Mouse (Mus musculus): ENCODE measurements around the gene Cpt1a. TPM values are rescaled to one million over a fixed set of nuclear protein-coding genes. Genes with fewer than 3 reads are reported as not detected.
A peak's percentile ranks its signal among the peaks of the same experiment; 100 is the strongest.

The Cpt1a gene
- 13.8 and 16.1 TPM in 2 replicates for polyA plus RNA-seq (2015; fragmentation: Nextera tagmentation; extraction: Ambion mirVana)

DNA sequence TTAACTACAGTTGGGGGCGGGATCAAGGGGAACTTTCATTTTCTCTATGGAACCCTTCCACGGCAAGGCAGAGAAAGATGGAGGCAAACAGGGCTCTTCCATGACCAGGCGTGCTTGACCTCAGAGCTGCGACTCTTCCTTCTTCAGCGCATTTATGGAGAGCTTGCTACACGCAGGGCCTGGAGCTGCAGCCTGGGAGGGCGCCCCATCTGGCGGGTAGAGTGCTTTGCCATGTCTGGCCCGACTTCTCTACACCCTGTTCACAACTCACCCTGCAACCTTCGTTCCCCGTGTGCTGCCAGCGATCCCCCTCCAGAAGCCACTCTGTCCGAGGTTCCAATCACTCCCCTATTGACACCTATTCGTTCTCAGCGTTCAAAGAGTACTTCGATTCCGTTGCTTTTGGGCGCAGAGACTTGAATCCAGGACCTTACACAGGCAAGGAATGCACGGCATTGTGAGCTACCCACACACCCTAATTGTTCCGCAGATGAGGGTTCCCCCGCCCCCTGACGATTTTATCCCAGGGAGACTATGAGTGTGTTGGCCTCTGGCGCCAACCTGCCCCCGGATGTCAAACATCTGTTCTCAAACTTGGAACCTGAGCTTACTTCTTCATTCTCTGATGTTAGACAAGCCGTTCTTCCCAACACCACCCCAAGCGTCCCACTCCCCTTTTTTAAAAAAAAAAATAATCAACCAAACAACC, at the start of gene Cpt1a:
Cpt1a (plus strand) TSS at position 74 of the 709 bp plus-strand sequence.
- no peak for ATAC-seq
- Histone ChIP-seq H3K4me3 (replicated peaks; ENCODE audit: low read length) (peak within 1 kb of the TSS; percentile 70), H3K9ac (replicated peaks; ENCODE audit: low read depth, low read length) (peak within 1 kb of the TSS; percentile 64), H3K9me3 (ENCODE audit: control insufficient read depth, low read length) (no peaks in the 10 kb centered on the region), H3K27ac (ENCODE audit: low read length) (0 out of 2 replicates have a peak within 1 kb of the TSS, but pooled peaks have one; percentile 8), H3K36me3 (ENCODE audit: control insufficient read depth, insufficient read depth) (no peaks in the 10 kb centered on the region), H3K27me3 (replicated peaks; ENCODE audit: control insufficient read depth, insufficient read depth, low read length) (peaks cover 17% of the 10 kb centered on the region), H3K4me2 (ENCODE audit: low read length) (peak within 1 kb of the TSS; percentile 91), H3K4me1 (replicated peaks; ENCODE audit: control insufficient read depth, insufficient read depth, low read length) (peaks cover 39% of the 10 kb centered on the region)
- WGBS, result 7% methylated on average over 26 of the region's 26 CpGs

- Histone ChIP-seq H3K9me3 (ENCODE audit: control insufficient read depth, low read length) (no peaks in the 10 kb centered on the region), H3K27ac (ENCODE audit: low read length) (no peak overlapping the region), H3K36me3 (ENCODE audit: control insufficient read depth, insufficient read depth) (peaks cover 31% of the 10 kb centered on the region), H3K4me3 (replicated peaks; ENCODE audit: low read length) (no peak overlapping the region), H3K4me2 (ENCODE audit: low read length) (no peak overlapping the region), H3K27me3 (replicated peaks; ENCODE audit: control insufficient read depth, insufficient read depth, low read length) (no peaks in the 10 kb centered on the region), H3K4me1 (replicated peaks; ENCODE audit: control insufficient read depth, insufficient read depth, low read length) (no peaks in the 10 kb centered on the region), H3K9ac (replicated peaks; ENCODE audit: low read depth, low read length) (no peak overlapping the region)
- ATAC-seq, result no peak
- WGBS, result 92% methylated on average over 9 of the region's 9 CpGs
Measured at GRCm38 (mm10) chr19:3273331-3273730, 48.8 kb upstream of the Cpt1a start.

- Histone ChIP-seq H3K9me3 (ENCODE audit: control insufficient read depth, low read length) (no peaks in the 10 kb centered on the region), H3K27ac (ENCODE audit: low read length) (no peak overlapping the region), H3K4me2 (ENCODE audit: low read length) (no peak overlapping the region), H3K9ac (replicated peaks; ENCODE audit: low read depth, low read length) (no peak overlapping the region), H3K27me3 (replicated peaks; ENCODE audit: control insufficient read depth, insufficient read depth, low read length) (no peaks in the 10 kb centered on the region), H3K4me1 (replicated peaks; ENCODE audit: control insufficient read depth, insufficient read depth, low read length) (peaks cover under 1% of the 10 kb centered on the region; the same call in 1 of the 2 replicates), H3K4me3 (replicated peaks; ENCODE audit: low read length) (no peak overlapping the region), H3K36me3 (ENCODE audit: control insufficient read depth, insufficient read depth) (peaks cover 21% of the 10 kb centered on the region)
- WGBS, result 89% methylated on average over 3 of the region's 3 CpGs
- ATAC-seq, result no peak
Measured at GRCm38 (mm10) chr19:3275744-3276365, 46.3 kb upstream of the Cpt1a start.

GRCm38 (mm10) chr19:3281886-3282285, 40.2 kb upstream of the Cpt1a start:
- H3K4me1 ChIP-seq (replicated peaks; ENCODE audit: control insufficient read depth, insufficient read depth, low read length), result peaks cover 23% of the 10 kb centered on the region
- H3K27ac ChIP-seq (ENCODE audit: low read length), result no peak overlapping the region
- WGBS, result 79% methylated on average over 4 of the region's 4 CpGs
- no peak for ATAC-seq
- peak overlapping the region; percentile 83 for H3K4me2 ChIP-seq (ENCODE audit: low read length)
- no peaks in the 10 kb centered on the region for H3K9me3 ChIP-seq (ENCODE audit: control insufficient read depth, low read length)
- H3K9ac ChIP-seq (replicated peaks; ENCODE audit: low read depth, low read length), result peak overlapping the region; percentile 80
- H3K4me3 ChIP-seq (replicated peaks; ENCODE audit: low read length), result peak overlapping the region; percentile 84
- no peaks in the 10 kb centered on the region for H3K27me3 ChIP-seq (replicated peaks; ENCODE audit: control insufficient read depth, insufficient read depth, low read length)
- peaks cover 4% of the 10 kb centered on the region for H3K36me3 ChIP-seq (ENCODE audit: control insufficient read depth, insufficient read depth)

- Histone ChIP-seq H3K27me3 (replicated peaks; ENCODE audit: control insufficient read depth, insufficient read depth, low read length) (no peaks in the 10 kb centered on the region), H3K9me3 (ENCODE audit: control insufficient read depth, low read length) (no peaks in the 10 kb centered on the region), H3K36me3 (ENCODE audit: control insufficient read depth, insufficient read depth) (peaks cover 4% of the 10 kb centered on the region), H3K4me3 (replicated peaks; ENCODE audit: low read length) (peak within 1 kb of the TSS; percentile 84), H3K9ac (replicated peaks; ENCODE audit: low read depth, low read length) (peak within 1 kb of the TSS; percentile 80), H3K4me1 (replicated peaks; ENCODE audit: control insufficient read depth, insufficient read depth, low read length) (peaks cover 23% of the 10 kb centered on the region), H3K27ac (ENCODE audit: low read length) (peak within 1 kb of the TSS; percentile 61), H3K4me2 (ENCODE audit: low read length) (peak within 1 kb of the TSS; percentile 83)
- WGBS, result under 1% methylated on average over 49 of the region's 49 CpGs
- peak; percentile 95 for ATAC-seq
Measured at GRCm38 (mm10) chr19:3282572-3283467, 39.3 kb upstream of the Cpt1a start, which contains the start of the genes Mrpl21 and Ighmbp2. Gene Mrpl21 (plus strand): TSS chr19:3282901. Gene Ighmbp2 (minus strand): TSS chr19:3283017.

DNA sequence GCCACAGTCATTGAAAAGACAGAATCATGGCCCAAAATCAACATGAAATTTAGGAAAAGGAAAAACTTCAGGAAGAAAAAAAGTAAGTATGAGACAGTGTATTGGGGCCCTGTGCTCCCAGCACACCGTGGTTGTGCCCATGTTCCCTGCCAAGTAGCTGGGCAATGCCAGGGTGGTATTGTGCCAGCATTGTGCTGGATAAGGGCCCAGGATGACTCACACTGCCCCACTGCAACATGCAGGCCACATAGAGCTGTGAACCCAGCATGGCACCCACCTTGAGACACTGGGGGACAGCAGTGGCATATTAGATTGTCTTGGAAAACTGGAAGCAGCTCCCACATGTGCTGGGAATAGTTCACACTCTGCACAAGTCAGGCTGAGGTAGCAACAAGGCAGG, 33.1 kb upstream of the Cpt1a start:
- WGBS, result 61% methylated on average over 1 of the region's 1 CpGs
- Histone ChIP-seq H3K36me3 (ENCODE audit: control insufficient read depth, insufficient read depth) (peaks cover 6% of the 10 kb centered on the region; the same call in 1 of the 2 replicates), H3K27ac (ENCODE audit: low read length) (no peak overlapping the region), H3K4me2 (ENCODE audit: low read length) (no peak overlapping the region), H3K4me3 (replicated peaks; ENCODE audit: low read length) (no peak overlapping the region), H3K9me3 (ENCODE audit: control insufficient read depth, low read length) (no peaks in the 10 kb centered on the region), H3K4me1 (replicated peaks; ENCODE audit: control insufficient read depth, insufficient read depth, low read length) (peaks cover under 1% of the 10 kb centered on the region), H3K9ac (replicated peaks; ENCODE audit: low read depth, low read length) (no peak overlapping the region), H3K27me3 (replicated peaks; ENCODE audit: control insufficient read depth, insufficient read depth, low read length) (no peaks in the 10 kb centered on the region)
- ATAC-seq, result no peak

DNA sequence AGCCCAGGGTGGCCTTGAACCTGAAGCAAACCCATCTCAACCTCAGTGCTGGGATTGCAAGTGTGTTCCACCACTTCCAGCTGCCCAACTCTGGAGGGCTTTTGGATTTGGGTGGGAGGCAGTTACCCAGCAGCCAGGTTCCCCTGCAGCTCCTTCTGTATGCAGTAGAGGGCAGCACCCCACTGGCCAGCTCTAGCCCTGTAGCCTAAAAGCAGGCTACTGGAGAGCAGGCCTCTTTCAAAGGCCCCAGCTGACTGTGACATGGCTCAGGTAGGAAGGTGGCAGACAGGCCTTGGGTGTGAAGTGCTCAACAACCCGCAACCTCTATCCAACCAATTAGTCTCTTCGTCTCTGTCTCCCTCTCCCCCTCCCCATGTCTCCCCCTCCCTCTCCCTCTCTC, 30.1 kb upstream of the Cpt1a start:
- no peak overlapping the region for H3K9ac ChIP-seq (replicated peaks; ENCODE audit: low read depth, low read length)
- H3K36me3 ChIP-seq (ENCODE audit: control insufficient read depth, insufficient read depth), result peaks cover 6% of the 10 kb centered on the region; the same call in 1 of the 2 replicates
- WGBS, result 51% methylated on average over 2 of the region's 2 CpGs

DNA sequence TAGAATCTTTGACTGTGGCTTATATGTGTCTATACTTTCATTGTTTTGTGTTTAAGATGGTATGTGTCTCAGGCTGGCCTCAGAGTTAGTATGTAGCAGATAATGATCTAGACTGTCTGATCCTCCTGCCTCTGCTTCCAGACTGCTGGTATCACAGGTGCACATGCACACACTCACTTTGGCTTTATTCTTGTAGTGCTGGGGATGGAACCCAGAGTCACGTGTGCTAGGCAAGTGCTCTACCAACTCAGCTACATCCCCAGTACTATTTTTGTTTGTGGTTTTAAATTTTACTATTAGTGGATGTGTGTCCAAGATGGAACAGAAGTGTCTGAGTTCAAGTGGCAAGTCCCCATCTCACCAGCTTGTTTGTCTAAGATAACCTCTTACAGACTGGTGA, 29.1 kb upstream of the Cpt1a start:
- Histone ChIP-seq H3K27me3 (replicated peaks; ENCODE audit: control insufficient read depth, insufficient read depth, low read length) (no peaks in the 10 kb centered on the region), H3K4me2 (ENCODE audit: low read length) (no peak overlapping the region), H3K36me3 (ENCODE audit: control insufficient read depth, insufficient read depth) (peaks cover 6% of the 10 kb centered on the region; the same call in 1 of the 2 replicates), H3K9me3 (ENCODE audit: control insufficient read depth, low read length) (no peaks in the 10 kb centered on the region), H3K27ac (ENCODE audit: low read length) (no peak overlapping the region), H3K4me1 (replicated peaks; ENCODE audit: control insufficient read depth, insufficient read depth, low read length) (no peaks in the 10 kb centered on the region), H3K4me3 (replicated peaks; ENCODE audit: low read length) (no peak overlapping the region), H3K9ac (replicated peaks; ENCODE audit: low read depth, low read length) (no peak overlapping the region)
- 94% methylated on average over 1 of the region's 1 CpGs for WGBS
- ATAC-seq, result no peak

More for the DNA sequence above, 30.1 kb upstream of the Cpt1a start:
- Histone ChIP-seq H3K4me2 (ENCODE audit: low read length) (no peak overlapping the region), H3K9me3 (ENCODE audit: control insufficient read depth, low read length) (no peaks in the 10 kb centered on the region), H3K27me3 (replicated peaks; ENCODE audit: control insufficient read depth, insufficient read depth, low read length) (no peaks in the 10 kb centered on the region), H3K4me1 (replicated peaks; ENCODE audit: control insufficient read depth, insufficient read depth, low read length) (no peaks in the 10 kb centered on the region), H3K27ac (ENCODE audit: low read length) (no peak overlapping the region), H3K4me3 (replicated peaks; ENCODE audit: low read length) (no peak overlapping the region)
- ATAC-seq, result peak; percentile 74

GRCm38 (mm10) chr19:3295245-3295644, 26.9 kb upstream of the Cpt1a start:
- no peak for ATAC-seq
- H3K9ac ChIP-seq (replicated peaks; ENCODE audit: low read depth, low read length), result no peak overlapping the region
- H3K4me3 ChIP-seq (replicated peaks; ENCODE audit: low read length), result no peak overlapping the region
- no peaks in the 10 kb centered on the region for H3K27me3 ChIP-seq (replicated peaks; ENCODE audit: control insufficient read depth, insufficient read depth, low read length)
- no peak overlapping the region for H3K27ac ChIP-seq (ENCODE audit: low read length)
- no peaks in the 10 kb centered on the region for H3K4me1 ChIP-seq (replicated peaks; ENCODE audit: control insufficient read depth, insufficient read depth, low read length)
- H3K36me3 ChIP-seq (ENCODE audit: control insufficient read depth, insufficient read depth), result peaks cover 6% of the 10 kb centered on the region; the same call in 1 of the 2 replicates
- H3K4me2 ChIP-seq (ENCODE audit: low read length), result no peak overlapping the region
- WGBS, result 85% methylated on average over 6 of the region's 6 CpGs
- no peaks in the 10 kb centered on the region for H3K9me3 ChIP-seq (ENCODE audit: control insufficient read depth, low read length)

All from forebrain, embryonic 16.5 days (tissue).